Mouse (Mus musculus) heart, adult 2 months (tissue): ENCODE data around the gene Gm42791.

Source experiments
- CTCF ChIP-seq: fragments of 200-600 bp; IDR thresholded peaks from 2 replicates; pipeline ENCODE4 v1.8.1; 2022; ENCODE audit warnings: antibody characterized with exemption, mild to moderate bottlenecking, moderate library complexity
- EP300 ChIP-seq: fragments of 200-500 bp; IDR thresholded peaks from 2 replicates; pipeline ENCODE4 v1.6.1; 2011; ENCODE audit warnings: low read depth, low read length, control low read depth; ENCODE audit not compliant: insufficient read depth
- POLR2A ChIP-seq: fragments of 200-500 bp; IDR thresholded peaks from 2 replicates; pipeline ENCODE4 v1.6.1; 2011; ENCODE audit warnings: mild to moderate bottlenecking, low read depth, low read length, control low read depth; ENCODE audit not compliant: insufficient read depth

GRCm38 (mm10) chr5:148904846-148905245 lies 90.1 kb downstream of the Gm42791 start:
- TF ChIP-seq POLR2A (no peak), CTCF (peak; percentile 72), EP300 (no peak)
